Mouse (Mus musculus): ENCODE results near the gene Zfp810. TPM values are rescaled to one million over a fixed set of nuclear protein-coding genes. Genes with fewer than 3 reads are reported as not detected.

Zfp810 gene
- polyA plus RNA-seq, 1 experiment from 2014 or later, result 20.7 TPM

- WGBS, result 93% methylated on average over 1 of the region's 1 CpGs
- no peak for ATAC-seq (ENCODE audit: low FRiP score, low TSS enrichment)
- H3K4me2 ChIP-seq (replicated peaks; ENCODE audit: low read depth, low read length), result no peak overlapping the region
- H3K27me3 ChIP-seq (ENCODE audit: insufficient read depth, low read length), result no peaks in the 10 kb centered on the region
- H3K36me3 ChIP-seq (ENCODE audit: insufficient read depth, low read length), result peaks cover 6% of the 10 kb centered on the region; the same call in 1 of the 2 replicates
- H3K4me1 ChIP-seq (ENCODE audit: insufficient read depth, low read length), result no peaks in the 10 kb centered on the region
- no peak overlapping the region for H3K9ac ChIP-seq (replicated peaks; ENCODE audit: low read length)
- no peak overlapping the region for H3K27ac ChIP-seq (ENCODE audit: low read length)
- peaks cover 13% of the 10 kb centered on the region for H3K9me3 ChIP-seq (ENCODE audit: low read length)
- H3K4me3 ChIP-seq (ENCODE audit: low read length), result no peak overlapping the region
Measured at GRCm38 (mm10) chr9:22268886-22269285, 38.6 kb downstream of the Zfp810 start.

- no peaks in the 10 kb centered on the region for H3K27me3 ChIP-seq (ENCODE audit: insufficient read depth, low read length)
- H3K36me3 ChIP-seq (ENCODE audit: insufficient read depth, low read length), result no peaks in the 10 kb centered on the region
- ATAC-seq (ENCODE audit: low FRiP score, low TSS enrichment), result no peak
- H3K4me2 ChIP-seq (replicated peaks; ENCODE audit: low read depth, low read length), result no peak overlapping the region
- H3K9me3 ChIP-seq (ENCODE audit: low read length), result peaks cover 3% of the 10 kb centered on the region; the same call in 1 of the 2 replicates
- H3K4me1 ChIP-seq (ENCODE audit: insufficient read depth, low read length), result no peaks in the 10 kb centered on the region
- no peak overlapping the region for H3K9ac ChIP-seq (replicated peaks; ENCODE audit: low read length)
- H3K27ac ChIP-seq (ENCODE audit: low read length), result no peak overlapping the region
- no peak overlapping the region for H3K4me3 ChIP-seq (ENCODE audit: low read length)
- 78% methylated on average over 10 of the region's 10 CpGs for WGBS
Measured at GRCm38 (mm10) chr9:22262611-22263010, 44.8 kb downstream of the Zfp810 start.

GRCm38 (mm10) chr9:22261594-22261993 lies 45.9 kb downstream of the Zfp810 start:
- H3K9ac ChIP-seq (replicated peaks; ENCODE audit: low read length), result no peak overlapping the region

GRCm38 (mm10) chr9:22260092-22260422 lies 47.4 kb downstream of the Zfp810 start:
- 25% methylated on average over 3 of the region's 3 CpGs for WGBS

More at GRCm38 (mm10) chr9:22261594-22261993, 45.9 kb downstream of the Zfp810 start:
- H3K36me3 ChIP-seq (ENCODE audit: insufficient read depth, low read length), result peaks cover 1% of the 10 kb centered on the region; the same call in 1 of the 2 replicates
- 68% methylated on average over 1 of the region's 1 CpGs for whole genome bisulfite sequencing
- H3K9me3 ChIP-seq (ENCODE audit: low read length), result no peaks in the 10 kb centered on the region
- ATAC-seq (ENCODE audit: low FRiP score, low TSS enrichment), result no peak
- H3K4me1 ChIP-seq (ENCODE audit: insufficient read depth, low read length), result no peaks in the 10 kb centered on the region
- no peaks in the 10 kb centered on the region for H3K27me3 ChIP-seq (ENCODE audit: insufficient read depth, low read length)
- no peak overlapping the region for H3K4me2 ChIP-seq (replicated peaks; ENCODE audit: low read depth, low read length)
- no peak overlapping the region for H3K4me3 ChIP-seq (ENCODE audit: low read length)
- H3K27ac ChIP-seq (ENCODE audit: low read length), result no peak overlapping the region

GRCm38 (mm10) chr9:22259184-22260091 lies 48.0 kb downstream of the Zfp810 start, which contains the start of gene Zfp599:
Zfp599 (minus strand) TSS chr9:22259895.
- H3K9ac ChIP-seq (replicated peaks; ENCODE audit: low read length), result peak within 1 kb of the TSS; percentile 86
- ATAC-seq (ENCODE audit: low FRiP score, low TSS enrichment), result peak; percentile 99
- H3K4me3 ChIP-seq (ENCODE audit: low read length), result peak within 1 kb of the TSS; percentile 76
- H3K27ac ChIP-seq (ENCODE audit: low read length), result peak within 1 kb of the TSS; percentile 28; the same call in 1 of the 2 replicates
- peak within 1 kb of the TSS; percentile 77 for H3K4me2 ChIP-seq (replicated peaks; ENCODE audit: low read depth, low read length)
- H3K4me1 ChIP-seq (ENCODE audit: insufficient read depth, low read length), result no peaks in the 10 kb centered on the region
- peaks cover 10% of the 10 kb centered on the region for H3K9me3 ChIP-seq (ENCODE audit: low read length)
- peaks cover 17% of the 10 kb centered on the region for H3K36me3 ChIP-seq (ENCODE audit: insufficient read depth, low read length)
- under 1% methylated on average over 35 of the region's 35 CpGs for WGBS
- H3K27me3 ChIP-seq (ENCODE audit: insufficient read depth, low read length), result no peaks in the 10 kb centered on the region

More at GRCm38 (mm10) chr9:22260092-22260422, 47.4 kb downstream of the Zfp810 start:
- no peak overlapping the region; the same call in 1 of the 2 replicates for H3K9ac ChIP-seq (replicated peaks; ENCODE audit: low read length)
- H3K4me1 ChIP-seq (ENCODE audit: insufficient read depth, low read length), result no peaks in the 10 kb centered on the region
- H3K4me3 ChIP-seq (ENCODE audit: low read length), result peak overlapping the region; percentile 76
- peak overlapping the region; percentile 77 for H3K4me2 ChIP-seq (replicated peaks; ENCODE audit: low read depth, low read length)
- no peak overlapping the region for H3K27ac ChIP-seq (ENCODE audit: low read length)
- peaks cover 17% of the 10 kb centered on the region for H3K36me3 ChIP-seq (ENCODE audit: insufficient read depth, low read length)
- peaks cover 9% of the 10 kb centered on the region for H3K9me3 ChIP-seq (ENCODE audit: low read length)
- H3K27me3 ChIP-seq (ENCODE audit: insufficient read depth, low read length), result no peaks in the 10 kb centered on the region
- ATAC-seq (ENCODE audit: low FRiP score, low TSS enrichment), result no peak

- Histone ChIP-seq H3K36me3 (ENCODE audit: insufficient read depth, low read length) (peaks cover 22% of the 10 kb centered on the region), H3K4me1 (ENCODE audit: insufficient read depth, low read length) (no peaks in the 10 kb centered on the region), H3K9me3 (ENCODE audit: low read length) (peaks cover 15% of the 10 kb centered on the region), H3K9ac (replicated peaks; ENCODE audit: low read length) (peak overlapping the region; percentile 86), H3K4me2 (replicated peaks; ENCODE audit: low read depth, low read length) (peak overlapping the region; percentile 77), H3K4me3 (ENCODE audit: low read length) (peak overlapping the region; percentile 76), H3K27ac (ENCODE audit: low read length) (no peak overlapping the region), H3K27me3 (ENCODE audit: insufficient read depth, low read length) (no peaks in the 10 kb centered on the region)
- WGBS, result 80% methylated on average over 8 of the region's 8 CpGs
- ATAC-seq (ENCODE audit: low FRiP score, low TSS enrichment), result no peak
Measured at GRCm38 (mm10) chr9:22258784-22259183, 48.7 kb downstream of the Zfp810 start.

GRCm38 (mm10) chr9:22256579-22256978 lies 50.9 kb downstream of the Zfp810 start:
- 90% methylated on average over 4 of the region's 4 CpGs for WGBS
- H3K27ac ChIP-seq (ENCODE audit: low read length), result no peak overlapping the region
- ATAC-seq (ENCODE audit: low FRiP score, low TSS enrichment), result no peak

GRCm38 (mm10) chr9:22244242-22244641 lies 63.2 kb downstream of the Zfp810 start:
- ATAC-seq (ENCODE audit: low FRiP score, low TSS enrichment), result no peak
- no peaks in the 10 kb centered on the region for H3K27me3 ChIP-seq (ENCODE audit: insufficient read depth, low read length)
- no peaks in the 10 kb centered on the region for H3K4me1 ChIP-seq (ENCODE audit: insufficient read depth, low read length)
- no peak overlapping the region for H3K9ac ChIP-seq (replicated peaks; ENCODE audit: low read length)
- no peak overlapping the region for H3K27ac ChIP-seq (ENCODE audit: low read length)
- H3K9me3 ChIP-seq (ENCODE audit: low read length), result peaks cover 44% of the 10 kb centered on the region
- H3K4me3 ChIP-seq (ENCODE audit: low read length), result no peak overlapping the region
- WGBS, result 98% methylated on average over 2 of the region's 2 CpGs
- no peak overlapping the region for H3K4me2 ChIP-seq (replicated peaks; ENCODE audit: low read depth, low read length)
- H3K36me3 ChIP-seq (ENCODE audit: insufficient read depth, low read length), result peaks cover 83% of the 10 kb centered on the region

More at GRCm38 (mm10) chr9:22256579-22256978, 50.9 kb downstream of the Zfp810 start:
- Histone ChIP-seq H3K4me1 (ENCODE audit: insufficient read depth, low read length) (no peaks in the 10 kb centered on the region), H3K9me3 (ENCODE audit: low read length) (peaks cover 21% of the 10 kb centered on the region), H3K9ac (replicated peaks; ENCODE audit: low read length) (no peak overlapping the region), H3K4me2 (replicated peaks; ENCODE audit: low read depth, low read length) (no peak overlapping the region), H3K27me3 (ENCODE audit: insufficient read depth, low read length) (no peaks in the 10 kb centered on the region), H3K36me3 (ENCODE audit: insufficient read depth, low read length) (peaks cover 39% of the 10 kb centered on the region), H3K4me3 (ENCODE audit: low read length) (no peak overlapping the region)

GRCm38 (mm10) chr9:22240001-22240400 lies 67.4 kb downstream of the Zfp810 start:
- Histone ChIP-seq H3K9ac (replicated peaks; ENCODE audit: low read length) (no peak overlapping the region), H3K4me1 (ENCODE audit: insufficient read depth, low read length) (no peaks in the 10 kb centered on the region), H3K36me3 (ENCODE audit: insufficient read depth, low read length) (peaks cover 84% of the 10 kb centered on the region), H3K9me3 (ENCODE audit: low read length) (peaks cover 23% of the 10 kb centered on the region; the same call in 1 of the 2 replicates), H3K4me3 (ENCODE audit: low read length) (no peak overlapping the region), H3K27ac (ENCODE audit: low read length) (no peak overlapping the region), H3K27me3 (ENCODE audit: insufficient read depth, low read length) (no peaks in the 10 kb centered on the region), H3K4me2 (replicated peaks; ENCODE audit: low read depth, low read length) (no peak overlapping the region)
- ATAC-seq (ENCODE audit: low FRiP score, low TSS enrichment), result no peak
- 96% methylated on average over 4 of the region's 4 CpGs for WGBS

GRCm38 (mm10) chr9:22230556-22230955 lies 76.9 kb downstream of the Zfp810 start:
- no peak for ATAC-seq (ENCODE audit: low FRiP score, low TSS enrichment)
- no peak overlapping the region for H3K27ac ChIP-seq (ENCODE audit: low read length)
- H3K36me3 ChIP-seq (ENCODE audit: insufficient read depth, low read length), result peaks cover 7% of the 10 kb centered on the region
- H3K9me3 ChIP-seq (ENCODE audit: low read length), result 0 out of 2 replicates have a peak, but pooled peaks cover 2% of the 10 kb centered on the region
- H3K27me3 ChIP-seq (ENCODE audit: insufficient read depth, low read length), result no peaks in the 10 kb centered on the region
- H3K9ac ChIP-seq (replicated peaks; ENCODE audit: low read length), result no peak overlapping the region
- no peak overlapping the region for H3K4me3 ChIP-seq (ENCODE audit: low read length)
- H3K4me1 ChIP-seq (ENCODE audit: insufficient read depth, low read length), result peaks cover 4% of the 10 kb centered on the region
- H3K4me2 ChIP-seq (replicated peaks; ENCODE audit: low read depth, low read length), result no peak overlapping the region
